Mouse (Mus musculus) liver, embryonic 14.5 days (tissue): ENCODE measurements at regions not wholly inside any gene's neighbourhood (a gene's known extent, or its start where the extent isn't known, plus 50 kb on each side); places are given as distances from the start of the nearest gene placed in this dataset.

ENCODE experiments used
- CTCF ChIP-seq: IDR thresholded peaks from 2 replicates; pipeline ENCODE4 v1.5.1; 2016; ENCODE audit warnings: antibody characterized with exemption, low read depth, control low read depth
- EP300 ChIP-seq: IDR thresholded peaks from 2 replicates; pipeline ENCODE4 v1.6.1; 2016; ENCODE audit warnings: antibody characterized with exemption, low read depth

DNA sequence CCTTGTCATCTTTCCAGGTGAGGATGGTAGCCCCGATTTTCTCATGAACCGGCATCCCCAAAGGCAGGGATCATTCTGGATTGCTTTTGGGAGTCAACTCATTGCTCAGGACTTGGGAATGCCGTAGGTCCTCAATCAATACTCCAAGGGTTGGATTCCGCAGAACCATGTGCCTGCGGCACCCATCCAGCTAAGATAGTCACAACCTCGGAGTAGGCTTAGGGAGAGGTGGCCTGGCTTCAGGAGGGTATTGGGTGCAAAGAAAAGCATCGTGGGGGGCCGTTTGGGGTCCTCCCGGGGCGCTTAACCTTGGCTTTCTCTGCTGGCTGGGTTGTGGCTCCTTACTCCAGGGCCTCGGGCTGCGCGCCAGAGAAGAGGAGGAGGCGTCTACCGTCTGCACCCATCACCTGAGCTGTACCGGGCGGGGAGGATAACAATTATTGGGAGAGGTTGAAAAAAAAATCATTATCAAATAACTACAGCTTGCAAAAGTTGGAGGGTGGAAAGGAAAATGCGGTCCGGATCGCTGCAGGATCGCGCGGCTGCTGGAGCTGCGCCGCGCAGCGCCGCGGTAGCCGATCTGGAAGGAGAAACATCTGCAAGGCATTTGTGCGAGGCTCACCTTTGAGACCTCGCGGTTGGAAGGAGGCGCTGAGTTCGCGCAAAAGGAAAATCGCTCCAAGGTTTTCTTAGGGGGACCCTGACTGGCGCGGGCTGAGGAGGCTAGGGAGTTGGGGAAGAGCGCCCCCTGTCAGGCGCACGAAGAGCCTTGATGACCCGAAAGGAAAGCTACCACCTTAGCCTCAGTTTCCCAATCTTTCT is 55.6 kb upstream of the Cux1 start:
- TF ChIP-seq CTCF (peak; percentile 85), EP300 (peak; percentile 74)
